Mouse (Mus musculus) testis, adult 2 months (tissue): Measurements from ENCODE around the gene Map3k14. TPM values are rescaled to one million over a fixed set of nuclear protein-coding genes. Genes with fewer than 3 reads are reported as not detected.
A peak's percentile ranks its signal among the peaks of the same experiment; 100 is the strongest.

Experiments
- H3K27ac ChIP-seq: fragments of 200-500 bp; 2 replicates; pipeline ENCODE4 v1.5.1; 2012; ENCODE audit warnings: low read depth, low read length; ENCODE audit not compliant: control insufficient read depth, insufficient read depth
- H3K27me3 ChIP-seq: fragments of 200-500 bp; 2 replicates; pipeline ENCODE4 v1.6.1; 2012; ENCODE audit warnings: mild to moderate bottlenecking, low read length, moderate library complexity; ENCODE audit not compliant: control insufficient read depth, insufficient read depth
- H3K36me3 ChIP-seq: fragments of 200-500 bp; 2 replicates; pipeline ENCODE4 v1.6.1; 2012; ENCODE audit warnings: mild to moderate bottlenecking, low read length; ENCODE audit not compliant: control insufficient read depth, insufficient read depth
- H3K4me1 ChIP-seq: fragments of 200-500 bp; 2 replicates; pipeline ENCODE4 v1.6.1; 2012; ENCODE audit warnings: low read length; ENCODE audit not compliant: control insufficient read depth, insufficient read depth
- H3K4me3 ChIP-seq: fragments of 200-500 bp; 2 replicates; pipeline ENCODE4 v1.5.1; 2012; ENCODE audit warnings: low read depth, mild to moderate bottlenecking, low read length, moderate library complexity, mixed read lengths; ENCODE audit not compliant: control insufficient read depth
- CTCF ChIP-seq: fragments of 200-500 bp; IDR thresholded peaks from 2 replicates; pipeline ENCODE4 v1.5.1; 2012; ENCODE audit warnings: low read depth, mild to moderate bottlenecking, inconsistent platforms, low read length, moderate library complexity; ENCODE audit not compliant: control insufficient read depth, insufficient read depth, insufficient replicate concordance
- POLR2A ChIP-seq: fragments of 200-500 bp; IDR thresholded peaks from 2 replicates; pipeline ENCODE4 v1.6.1; 2012; ENCODE audit warnings: low read depth, mild to moderate bottlenecking, inconsistent platforms, low read length, moderate library complexity; ENCODE audit not compliant: control insufficient read depth
- polyA plus RNA-seq: library from polyadenylated mRNA; depleted of rRNA; stranded (reverse); fragments of >200 nt; gene quantifications from 2 replicates; pipeline ENCODE4 v1.2.3, GENCODE M21; 2012

The Map3k14 gene
- polyA plus RNA-seq, 1 experiment: 2.4 TPM

DNA sequence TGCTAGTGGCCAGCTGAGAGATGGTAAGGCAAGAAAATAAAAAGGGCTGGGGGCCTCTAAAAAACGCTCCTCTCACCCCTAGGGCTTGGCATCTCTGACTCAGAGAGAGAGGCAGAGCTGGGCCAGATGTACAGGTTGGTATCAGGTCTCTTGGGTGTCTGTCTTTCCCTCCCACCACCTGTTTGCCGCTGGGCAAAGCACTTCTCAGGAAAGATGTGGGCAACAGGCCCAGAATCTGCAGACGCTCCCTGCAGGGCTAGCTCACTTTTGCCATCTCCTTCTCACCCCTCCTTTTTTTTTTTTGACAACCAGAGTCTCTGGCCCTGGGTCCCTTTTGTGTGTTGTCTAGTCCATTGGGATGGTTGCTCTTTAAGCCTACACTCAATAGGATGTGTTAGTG is 1.6 kb upstream of the Map3k14 start:
- Histone ChIP-seq H3K36me3 (no peaks in the 10 kb centered on the region), H3K27me3 (no peaks in the 10 kb centered on the region), H3K4me3 (no peak overlapping the region; the same call in 1 of the 2 replicates), H3K27ac (no peak overlapping the region), H3K4me1 (peaks cover 9% of the 10 kb centered on the region)
- TF ChIP-seq POLR2A: no peak
- TF ChIP-seq CTCF: no peak

DNA sequence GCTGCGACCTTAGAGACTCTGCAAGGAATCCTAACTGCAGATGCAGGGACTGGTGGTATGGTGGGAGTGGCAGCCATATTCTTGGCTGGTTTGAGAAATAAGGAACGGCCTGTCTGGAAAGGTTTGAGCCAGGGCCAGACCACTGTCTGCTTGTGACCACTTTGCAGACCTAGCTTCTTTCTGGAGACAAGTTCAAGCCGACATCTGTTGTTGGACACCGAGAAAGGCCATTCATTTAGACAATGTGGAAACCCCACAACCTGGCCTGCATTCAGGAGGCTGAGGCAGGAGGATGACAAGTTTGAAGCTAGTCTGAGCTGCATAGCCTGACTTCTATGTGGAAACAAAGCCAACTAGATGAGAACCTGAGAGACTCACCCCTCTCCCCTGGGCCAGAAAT is 1.1 kb upstream of the Map3k14 start:
- TF ChIP-seq CTCF (no peak), POLR2A (no peak)
- Histone ChIP-seq H3K4me3 (peak overlapping the region; percentile 45), H3K4me1 (peaks cover 9% of the 10 kb centered on the region), H3K27ac (no peak overlapping the region), H3K36me3 (no peaks in the 10 kb centered on the region), H3K27me3 (no peaks in the 10 kb centered on the region)

DNA sequence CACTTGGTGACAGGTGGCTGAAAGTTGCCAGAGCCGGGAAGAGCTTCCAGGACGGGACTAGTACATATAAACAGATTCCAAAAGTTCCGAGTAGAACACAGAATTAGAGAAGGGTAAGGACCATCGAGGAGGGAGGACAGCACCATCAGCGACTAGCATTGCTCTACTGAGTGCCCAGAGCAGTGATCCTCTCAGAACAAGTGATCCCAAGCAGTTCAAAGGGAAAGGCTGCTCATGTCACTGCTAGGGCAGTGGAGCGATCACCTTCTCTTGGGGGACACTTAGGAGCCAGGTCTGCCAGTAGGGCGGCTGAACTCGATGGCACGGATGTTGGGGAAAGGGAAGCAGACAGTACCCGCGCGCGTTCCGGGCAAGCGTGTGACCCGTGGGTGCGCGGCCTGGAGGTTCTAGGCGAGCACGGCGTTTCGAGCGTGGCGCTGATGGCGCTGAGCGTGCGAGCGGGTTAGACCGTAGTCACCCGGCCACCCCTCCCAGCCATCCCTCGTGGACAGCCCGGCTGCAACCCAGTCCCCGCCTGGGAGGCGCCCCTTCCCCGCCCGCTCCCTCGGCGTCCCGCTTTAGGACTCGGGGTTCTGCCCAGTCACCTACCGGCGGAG is 435 bp downstream of the Map3k14 start:
- Histone ChIP-seq H3K27me3 (no peaks in the 10 kb centered on the region), H3K27ac (peak overlapping the region; percentile 61), H3K4me1 (peaks cover 9% of the 10 kb centered on the region), H3K4me3 (peak overlapping the region; percentile 81), H3K36me3 (no peaks in the 10 kb centered on the region)
- TF ChIP-seq CTCF (0 out of 2 replicates have a peak, but pooled peaks have one; percentile 3), POLR2A (no peak)

DNA sequence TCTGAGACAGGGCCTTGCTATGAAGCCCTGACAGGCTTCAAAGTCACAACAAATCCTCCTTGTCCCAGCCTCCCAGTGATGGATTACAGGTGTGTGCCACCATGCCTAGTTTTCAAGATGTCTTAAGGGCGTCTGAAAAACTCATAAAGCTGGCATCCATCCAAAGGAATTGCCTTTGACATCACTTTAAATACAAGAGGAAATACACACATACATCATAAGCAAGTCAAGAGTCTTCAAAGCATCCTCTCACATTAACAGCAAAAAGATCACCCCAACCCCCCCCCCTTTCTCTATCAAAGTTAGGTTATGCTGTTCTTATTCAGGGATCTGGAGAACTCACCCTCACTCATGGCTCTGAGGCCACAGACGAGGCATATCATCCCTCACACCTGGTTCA is 1.4 kb downstream of the Map3k14 start:
- Histone ChIP-seq H3K27me3 (no peaks in the 10 kb centered on the region), H3K27ac (no peak overlapping the region), H3K4me1 (peaks cover 9% of the 10 kb centered on the region), H3K4me3 (no peak overlapping the region; the same call in 1 of the 2 replicates), H3K36me3 (no peaks in the 10 kb centered on the region)
- TF ChIP-seq POLR2A (no peak), CTCF (no peak)

DNA sequence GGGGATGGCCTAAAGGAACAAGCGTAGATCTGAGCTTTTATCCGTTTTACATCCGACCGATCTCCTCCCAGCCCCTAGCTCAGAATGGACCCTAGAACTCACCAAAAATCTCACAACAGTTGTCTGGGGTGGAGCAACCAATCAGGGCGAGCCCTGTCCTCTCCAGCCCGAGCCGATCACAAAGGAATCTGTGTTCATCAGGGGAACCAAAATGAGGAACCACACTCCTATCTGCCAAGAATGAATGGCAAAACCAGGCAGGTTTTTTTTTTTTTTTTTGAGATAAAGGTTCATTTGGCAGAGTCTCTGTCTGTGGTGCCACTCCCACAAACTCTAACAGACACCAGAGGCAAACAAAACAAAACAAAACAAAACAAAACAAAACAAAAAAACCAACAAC is 2.1 kb downstream of the Map3k14 start:
- Histone ChIP-seq H3K36me3 (no peaks in the 10 kb centered on the region), H3K4me3 (no peak overlapping the region), H3K27me3 (no peaks in the 10 kb centered on the region), H3K27ac (no peak overlapping the region), H3K4me1 (peaks cover 9% of the 10 kb centered on the region)
- TF ChIP-seq CTCF: no peak

DNA sequence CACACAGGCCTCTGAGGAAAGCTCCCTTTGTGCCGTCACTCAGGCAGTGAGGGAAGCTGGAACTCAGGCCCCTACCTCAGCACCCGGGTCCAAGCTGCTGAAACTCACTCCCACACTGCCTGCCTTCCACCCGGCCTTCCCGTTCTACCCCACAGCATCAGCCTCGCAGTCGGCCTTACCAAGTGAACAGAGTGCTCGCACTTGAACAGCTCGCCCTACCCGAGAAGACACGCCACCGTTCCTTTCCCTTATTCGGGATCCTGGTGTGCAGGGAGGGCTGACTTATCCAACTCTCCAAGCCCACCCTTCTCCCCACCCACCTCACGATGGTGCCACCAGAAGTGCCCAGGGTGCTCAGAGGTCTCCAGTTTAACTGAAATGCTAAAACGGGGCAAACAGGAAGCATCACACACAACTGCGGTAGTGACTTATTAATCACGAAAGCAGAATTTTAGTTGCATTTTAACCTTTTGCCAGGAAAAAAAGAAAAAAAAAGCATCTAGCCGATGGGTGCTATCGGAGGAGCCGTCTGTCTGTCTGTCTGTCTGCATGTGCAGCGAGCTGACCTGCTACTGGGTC is 2.8 kb downstream of the Map3k14 start:
- TF ChIP-seq POLR2A: no peak
- no peak for TF ChIP-seq CTCF
- no peak overlapping the region for H3K4me3 ChIP-seq
- H3K4me1 ChIP-seq: peaks cover 9% of the 10 kb centered on the region
- H3K27ac ChIP-seq: no peak overlapping the region
- no peaks in the 10 kb centered on the region for H3K36me3 ChIP-seq
- no peaks in the 10 kb centered on the region for H3K27me3 ChIP-seq

DNA sequence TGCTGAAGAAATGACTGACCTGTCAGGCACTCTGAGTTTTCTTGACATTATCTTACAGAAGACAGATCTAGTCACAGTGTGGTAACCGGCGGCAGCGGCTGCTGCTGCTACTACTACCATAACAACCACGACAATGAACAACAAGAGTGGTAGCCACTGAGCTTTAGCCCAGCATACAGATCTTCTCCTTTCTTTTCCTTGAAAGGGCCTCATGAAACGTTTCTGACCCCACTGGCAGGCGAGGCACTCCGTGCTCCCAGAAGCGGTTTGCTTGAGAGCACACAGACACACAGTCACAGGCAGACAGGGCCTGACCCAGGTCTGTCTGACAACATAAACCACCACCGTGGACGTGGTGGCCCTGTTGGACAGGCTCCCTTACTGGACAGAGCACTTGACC is 3.7 kb downstream of the Map3k14 start:
- H3K4me3 ChIP-seq: no peak overlapping the region
- H3K27ac ChIP-seq: no peak overlapping the region
- no peak for TF ChIP-seq CTCF
- no peak for TF ChIP-seq POLR2A
- peaks cover 9% of the 10 kb centered on the region for H3K4me1 ChIP-seq
- no peaks in the 10 kb centered on the region for H3K27me3 ChIP-seq
- H3K36me3 ChIP-seq: no peaks in the 10 kb centered on the region
